ENCODE assay signal across 8 mouse cellular contexts in genomic region chr8:12384996-12385685, GRCm38 (mm10). TPM values are rescaled to one million over a fixed set of nuclear protein-coding genes. Genes with fewer than 3 reads are reported as not detected.
A peak's percentile ranks its signal among the peaks of the same experiment; 100 is the strongest.
DNase-seq lines count a peak whose midpoint lies in the region; ATAC-seq and TF ChIP-seq lines count a peak whose summit lies in the region.

No protein-coding gene starts in this region.

- H3K36me3 ChIP-seq in embryonic facial prominence, embryonic 13.5 days: no peaks in the 10 kb centered on the region
- H3K36me3 ChIP-seq in hindbrain, postnatal 0 days (ENCODE audit: insufficient read depth, low read length): no peaks in the 10 kb centered on the region
- H3K36me3 ChIP-seq in neural tube, embryonic 14.5 days (ENCODE audit: control insufficient read depth, insufficient read depth, low read length): no peaks in the 10 kb centered on the region

- intact Hi-C loops in left cerebral cortex, postnatal 4 days (cut with DNase I): loop anchor here (10.0 kb wide), 1 partner anchor 220 kb away; no protein-coding TSS in a partner anchor
- intact Hi-C loops in left cerebral cortex, postnatal 25 days (cut with DNase I): loop anchor here (5.0 kb wide), 1 partner anchor 103 kb away; no protein-coding TSS in a partner anchor

- no peak overlapping the region for H3K27ac ChIP-seq in embryonic facial prominence, embryonic 13.5 days
- H3K27ac ChIP-seq in hindbrain, postnatal 0 days: peak overlapping the region; percentile 58
- no peak overlapping the region for H3K27ac ChIP-seq in neural tube, embryonic 14.5 days (ENCODE audit: low read depth, low read length)

- H3K9ac ChIP-seq in embryonic facial prominence, embryonic 13.5 days: no peak overlapping the region
- peak overlapping the region; percentile 46 for H3K9ac ChIP-seq in hindbrain, postnatal 0 days (replicated peaks; ENCODE audit: low read length)
- H3K9ac ChIP-seq in neural tube, embryonic 14.5 days (replicated peaks; ENCODE audit: low read depth, low read length): peak overlapping the region; percentile 0; the same call in 1 of the 2 replicates

- peaks cover 22% of the 10 kb centered on the region for H3K4me1 ChIP-seq in embryonic facial prominence, embryonic 13.5 days
- H3K4me1 ChIP-seq in hindbrain, postnatal 0 days (ENCODE audit: insufficient read depth, low read length): 0 out of 2 replicates have a peak, but pooled peaks cover 4% of the 10 kb centered on the region
- H3K4me1 ChIP-seq in neural tube, embryonic 14.5 days (ENCODE audit: control insufficient read depth, insufficient read depth, low read length): peaks cover 6% of the 10 kb centered on the region; the same call in 1 of the 2 replicates

- H3K4me3 ChIP-seq in embryonic facial prominence, embryonic 13.5 days: peak overlapping the region; percentile 27
- peak overlapping the region; percentile 36 for H3K4me3 ChIP-seq in hindbrain, postnatal 0 days (ENCODE audit: low read length)
- peak overlapping the region; percentile 15 for H3K4me3 ChIP-seq in neural tube, embryonic 14.5 days (ENCODE audit: low read depth, low read length)

- no peak for TF ChIP-seq CTCF in hindbrain, postnatal 0 days (IDR thresholded peaks at IDR 0.05; ENCODE audit: low read depth)

- no peak for ATAC-seq in embryonic facial prominence, embryonic 13.5 days (ENCODE audit: insufficient number of reproducible peaks, insufficient read depth, low FRiP score, low TSS enrichment, low read depth)
- peak; percentile 71 for ATAC-seq in hindbrain, postnatal 0 days
- peak; percentile 28; the same call in 1 of the 2 replicates for ATAC-seq in neural tube, embryonic 14.5 days (ENCODE audit: low read depth)

- H3K9me3 ChIP-seq in embryonic facial prominence, embryonic 13.5 days: no peaks in the 10 kb centered on the region
- H3K9me3 ChIP-seq in hindbrain, postnatal 0 days (ENCODE audit: low read length): no peaks in the 10 kb centered on the region
- no peaks in the 10 kb centered on the region for H3K9me3 ChIP-seq in neural tube, embryonic 14.5 days (ENCODE audit: control insufficient read depth, low read length)

- WGBS in embryonic facial prominence, embryonic 13.5 days: under 1% methylated on average over 57 of the region's 57 CpGs
- WGBS in hindbrain, postnatal 0 days: under 1% methylated on average over 57 of the region's 57 CpGs
- under 1% methylated on average over 56 of the region's 57 CpGs for WGBS in neural tube, embryonic 14.5 days

- peak overlapping the region; percentile 48 for H3K4me2 ChIP-seq in embryonic facial prominence, embryonic 13.5 days
- peak overlapping the region; percentile 62 for H3K4me2 ChIP-seq in hindbrain, postnatal 0 days (ENCODE audit: low read depth, low read length)
- H3K4me2 ChIP-seq in neural tube, embryonic 14.5 days (ENCODE audit: low read depth, low read length): peak overlapping the region; percentile 43

- H3K27me3 ChIP-seq in embryonic facial prominence, embryonic 13.5 days: peaks cover 100% of the 10 kb centered on the region
- H3K27me3 ChIP-seq in hindbrain, postnatal 0 days (ENCODE audit: insufficient read depth, low read length): peaks cover 69% of the 10 kb centered on the region
- peaks cover 63% of the 10 kb centered on the region for H3K27me3 ChIP-seq in neural tube, embryonic 14.5 days (ENCODE audit: control insufficient read depth, insufficient read depth, low read length)

- peak; percentile 34 for DNase-seq in left cerebral cortex, postnatal 4 days
- no peak for DNase-seq in left cerebral cortex, postnatal 25 days (ENCODE audit: low spot score in 2 of 2)
- peak; percentile 40 for DNase-seq in hindbrain, postnatal 0 days (ENCODE audit: low spot score)
- DNase-seq in layer of hippocampus, postnatal 36 days: no peak
- no peak for DNase-seq in lung, postnatal 36 days
- no peak for DNase-seq in adrenal gland, postnatal 10 days

RNA-seq across cellular contexts. Expression of gene Sox1, which starts 10.0 kb away (rescaled TPM):
- total RNA-seq in left cerebral cortex, postnatal 4 days (2021): 10 to 100 TPM; 15.0 to 20.7 TPM
- total RNA-seq in left cerebral cortex, postnatal 25 days (2021): 10 to 100 TPM in 1 of 2 experiments, 1 to 10 TPM in 1; 7.3 to 11.6 TPM
- not detected in 2 replicates for polyA plus RNA-seq in embryonic facial prominence, embryonic 13.5 days (2015; fragmentation: Nextera tagmentation; extraction: Ambion mirVana)
- total RNA-seq in hindbrain, postnatal 0 days (2014; rRNA removed): 23.1 and 25.1 TPM in 2 replicates
- polyA plus RNA-seq in hindbrain, postnatal 0 days (2015; fragmentation: Nextera tagmentation; extraction: Ambion mirVana): 2.5 and 2.7 TPM in 2 replicates
- polyA plus RNA-seq in neural tube, embryonic 14.5 days (2014; fragmentation: Nextera tagmentation; extraction: Ambion mirVana): 0.93 and 1.1 TPM in 2 replicates
- total RNA-seq in layer of hippocampus, postnatal 36 days (2021): 1 to 10 TPM; 9.7 to 10.0 TPM
- not detected for total RNA-seq in adrenal gland, postnatal 10 days (2021)

Comparison
In these comparisons a context has a peak if more than half of its experiments do, and no peak if none do; other contexts are left out.
1. DNase-seq: peak in left cerebral cortex, postnatal 4 days (single experiment) and hindbrain, postnatal 0 days (single experiment); none in left cerebral cortex, postnatal 25 days (0 of 2), layer of hippocampus, postnatal 36 days (0 of 2), lung, postnatal 36 days (single experiment) and adrenal gland, postnatal 10 days (single experiment).
2. RNA of gene Sox1, which starts 10.0 kb away (total RNA-seq): 23.1 to 25.1 TPM in hindbrain, postnatal 0 days, 15.0 to 20.7 TPM in left cerebral cortex, postnatal 4 days, 7.3 to 11.6 TPM in left cerebral cortex, postnatal 25 days and 9.7 to 10.0 TPM in layer of hippocampus, postnatal 36 days; not detected in adrenal gland, postnatal 10 days; every median in the first group is over 4 times any median in the second.
3. Peak in every context shown above with its lines, with median percentiles within 50 percentile points of each other: H3K4me2 ChIP-seq and H3K4me3 ChIP-seq.